Mouse (Mus musculus) T-cell, adult 2 months (primary cell): ENCODE data around the gene Lrrk1.
A peak's percentile ranks its signal among the peaks of the same experiment; 100 is the strongest.

Experiments
- DNase-seq: peaks from one replicate; pipeline ENCODE4 v3.0.0; 2022; ENCODE audit warnings: low spot score

Lrrk1 gene

DNA sequence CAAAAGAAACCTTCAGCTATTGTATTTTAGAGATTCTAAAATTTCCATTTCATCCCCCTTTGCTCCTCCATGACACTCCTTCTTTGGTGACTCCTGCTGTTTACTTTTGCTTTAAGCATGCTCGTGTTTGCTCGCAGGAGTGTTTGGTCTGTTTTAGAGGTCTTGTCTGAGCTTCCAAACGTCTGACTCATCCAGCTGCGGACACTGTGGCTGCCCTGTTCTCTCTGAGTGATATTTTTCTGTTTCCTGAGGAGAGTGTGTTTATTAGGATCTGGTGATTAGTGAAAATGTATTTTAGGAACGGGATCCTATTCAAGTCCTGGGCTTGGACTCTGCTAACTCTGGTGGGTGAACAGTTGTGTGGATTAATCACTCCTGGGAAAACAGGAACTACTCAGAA, 48.5 kb downstream of the Lrrk1 start:
- no peak for DNase-seq

DNA sequence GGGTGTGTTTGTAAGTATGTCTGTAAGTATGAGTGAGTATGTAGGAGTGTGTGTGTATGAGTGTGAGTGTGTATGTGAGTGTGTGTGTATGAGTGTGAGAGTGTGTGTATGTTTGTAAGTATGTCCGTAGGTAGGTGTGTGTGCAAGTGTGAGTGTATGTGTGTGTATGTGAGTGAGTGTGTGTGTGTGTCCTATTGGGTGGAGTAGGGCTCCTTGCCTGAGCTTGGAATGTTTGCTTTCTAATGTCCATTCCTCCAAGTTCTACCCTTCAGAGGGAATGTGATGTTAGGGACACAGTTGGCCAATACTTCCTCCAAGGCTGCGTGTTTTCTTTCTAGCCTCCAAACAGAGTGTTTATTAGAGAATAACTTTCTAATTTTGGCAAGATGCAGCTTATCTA, 51.2 kb downstream of the Lrrk1 start:
- no peak for DNase-seq

DNA sequence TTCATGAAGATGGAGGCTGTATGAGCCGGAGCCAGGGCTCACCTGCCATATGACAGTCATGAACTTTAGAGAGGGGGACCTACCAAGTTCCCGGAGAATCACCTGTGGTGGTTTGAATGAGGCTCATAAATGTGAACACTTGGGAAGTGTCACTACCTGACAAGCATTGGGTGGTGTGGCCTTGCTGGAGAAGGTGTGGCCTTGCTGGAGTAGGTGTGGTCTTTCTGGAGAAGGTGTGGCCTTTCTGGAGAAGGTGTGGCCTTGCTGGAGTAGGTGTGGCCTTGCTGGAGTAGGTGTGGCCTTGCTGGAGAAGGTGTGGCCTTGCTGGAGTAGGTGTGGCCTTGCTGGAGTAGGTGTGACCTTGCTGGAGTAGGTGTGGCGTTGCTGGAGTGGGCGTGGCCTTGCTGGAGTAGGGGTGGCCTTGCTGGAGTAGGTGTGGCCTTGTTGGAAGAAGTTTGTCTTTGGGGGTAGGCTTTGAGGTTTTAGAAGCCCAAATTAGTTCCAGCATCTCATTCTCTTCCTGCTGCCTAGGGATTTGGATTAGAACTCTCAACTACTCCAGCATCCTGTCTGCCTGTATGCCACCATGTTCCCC, 54.1 kb downstream of the Lrrk1 start:
- no peak for DNase-seq

DNA sequence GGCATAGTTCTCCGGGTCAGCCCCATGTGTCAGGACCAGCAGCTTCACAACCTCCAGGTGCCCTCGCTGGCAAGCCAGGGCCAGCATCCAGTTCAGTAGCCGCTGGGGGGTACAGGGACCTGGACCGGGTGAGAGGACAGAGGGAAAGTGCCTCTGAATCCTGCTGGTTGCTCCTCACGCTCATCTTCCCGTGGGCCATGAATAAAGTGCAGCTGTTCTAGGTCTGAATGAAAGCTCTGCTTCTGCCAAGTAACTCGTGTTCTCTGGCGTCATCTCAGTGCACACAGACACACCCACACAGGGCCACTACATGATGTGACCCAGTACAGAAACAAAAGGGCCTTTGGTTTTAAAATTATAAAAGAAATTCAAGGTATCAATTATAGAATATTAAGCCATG, 55.8 kb downstream of the Lrrk1 start:
- DNase-seq = no peak

DNA sequence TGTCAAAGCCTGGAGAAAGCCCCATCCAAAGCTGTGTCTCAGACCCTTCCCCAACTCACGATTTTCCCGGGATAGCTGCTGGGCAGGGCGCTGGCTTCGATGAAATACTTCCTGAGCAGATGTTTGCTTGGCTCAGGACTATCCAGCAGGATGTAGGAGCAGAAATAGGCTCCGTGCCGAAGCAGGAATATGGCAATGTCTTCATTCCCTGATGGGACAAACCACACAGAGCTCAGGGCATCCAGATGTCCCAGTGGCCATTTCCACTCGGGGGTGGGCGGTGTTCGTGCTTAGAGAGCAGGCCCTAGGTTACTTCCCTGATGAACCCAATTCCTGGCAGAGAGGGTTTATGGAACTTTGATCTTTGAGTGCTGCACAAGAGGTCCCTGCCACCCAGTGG, 57.5 kb downstream of the Lrrk1 start:
- DNase-seq = no peak

DNA sequence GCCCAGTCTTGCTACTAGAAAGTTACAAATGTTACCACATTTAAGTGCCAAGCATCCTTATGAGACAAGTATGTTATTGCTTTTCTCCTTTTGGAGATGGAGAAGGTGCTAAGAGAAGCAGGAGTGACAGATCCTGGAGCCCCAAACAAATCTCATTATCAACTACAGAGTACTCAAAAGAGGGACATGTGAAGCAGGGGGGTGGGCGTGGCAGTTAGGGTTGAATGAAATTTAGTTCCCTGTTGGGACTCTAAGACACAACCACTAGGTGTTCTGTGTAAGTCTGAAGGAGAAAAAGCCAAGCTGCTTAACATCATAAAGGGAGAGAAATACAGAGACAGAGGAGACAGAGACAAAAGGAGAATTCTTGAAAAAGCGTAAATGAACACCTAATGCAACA, 60.6 kb downstream of the Lrrk1 start:
- no peak for DNase-seq

DNA sequence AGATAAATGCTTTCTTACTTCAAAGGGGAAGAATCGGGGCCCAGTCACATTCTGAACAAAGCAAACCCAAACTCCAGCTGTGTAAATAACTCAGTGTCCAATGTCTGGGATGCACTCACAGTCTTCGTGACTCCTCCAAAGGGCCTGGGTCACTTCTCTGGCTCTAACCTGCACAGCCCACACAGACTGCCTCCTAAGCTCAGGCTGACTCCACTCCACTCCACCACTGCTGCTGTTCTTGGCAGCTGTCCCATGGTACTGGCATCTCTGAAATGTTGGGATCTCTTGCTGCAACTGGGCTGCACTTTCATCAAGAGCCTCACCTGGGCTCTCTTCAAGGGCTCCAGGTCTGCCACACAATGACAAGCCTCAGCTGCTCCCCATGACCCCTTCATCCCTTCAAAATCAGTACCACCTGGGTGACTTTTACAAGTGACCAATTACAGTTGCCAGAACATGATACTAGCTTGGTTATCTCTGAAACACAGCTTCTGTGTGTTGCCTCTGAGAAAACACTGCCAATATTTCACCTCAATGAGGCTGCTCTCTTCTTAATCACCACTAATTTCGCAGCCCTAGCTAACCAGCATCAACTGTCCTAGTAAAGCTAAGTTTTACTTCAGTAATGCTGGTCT, 62.6 kb downstream of the Lrrk1 start:
- DNase-seq = no peak

DNA sequence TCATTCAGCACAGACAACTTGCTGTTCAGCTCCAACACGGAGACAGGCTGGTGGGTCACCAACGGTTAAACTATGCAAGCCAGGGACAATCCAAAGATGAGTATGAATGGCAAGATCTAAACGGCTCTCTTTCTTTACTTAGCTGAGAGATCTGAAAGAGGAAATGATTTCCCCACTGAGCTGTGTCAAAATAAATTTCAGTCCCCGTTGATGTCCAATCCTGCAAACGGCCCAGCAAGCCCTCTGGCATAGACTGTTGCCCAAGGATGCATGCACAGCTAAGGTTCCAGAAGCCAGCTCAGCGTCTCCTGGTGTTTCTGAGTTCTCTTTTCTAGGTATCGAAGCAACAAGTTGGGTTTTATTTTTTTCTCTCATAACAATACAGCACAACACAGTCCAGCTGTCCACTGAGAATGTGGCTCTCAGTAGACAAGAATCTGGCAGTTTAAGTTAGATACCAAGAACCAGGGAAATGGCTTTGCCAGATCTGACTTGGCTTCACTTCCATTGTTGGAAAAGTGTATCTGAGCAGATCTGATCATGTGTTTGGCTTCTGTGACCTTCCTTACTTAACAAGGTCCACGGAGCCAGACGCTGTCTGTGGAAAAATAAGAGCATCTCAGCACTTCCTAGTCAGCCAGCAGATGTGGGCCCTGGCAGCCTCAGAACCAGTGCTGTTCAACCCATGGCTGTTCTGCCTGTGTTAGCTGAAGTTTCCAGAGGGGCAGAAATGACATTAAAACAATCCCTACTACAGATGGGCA, 64.7 kb downstream of the Lrrk1 start:
- DNase-seq = no peak

DNA sequence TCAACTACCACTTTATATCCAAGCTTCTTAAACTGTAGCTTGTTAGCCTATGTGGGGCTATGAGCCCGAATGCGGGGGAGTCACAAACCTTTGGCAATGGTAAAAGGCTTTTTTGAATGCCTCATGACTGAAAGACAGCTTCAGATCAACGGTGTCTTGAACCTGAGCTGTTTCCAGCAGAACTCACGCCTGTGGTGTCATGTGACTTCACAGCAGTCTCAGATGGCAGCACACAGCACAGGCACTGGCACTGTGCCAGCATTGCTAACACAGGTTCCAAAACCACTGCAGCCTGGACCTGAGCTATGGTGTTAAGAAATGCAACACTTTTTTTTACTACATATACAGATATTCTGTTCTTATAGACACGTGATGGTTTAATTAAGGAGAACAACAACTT, 67.2 kb downstream of the Lrrk1 start:
- no peak for DNase-seq

DNA sequence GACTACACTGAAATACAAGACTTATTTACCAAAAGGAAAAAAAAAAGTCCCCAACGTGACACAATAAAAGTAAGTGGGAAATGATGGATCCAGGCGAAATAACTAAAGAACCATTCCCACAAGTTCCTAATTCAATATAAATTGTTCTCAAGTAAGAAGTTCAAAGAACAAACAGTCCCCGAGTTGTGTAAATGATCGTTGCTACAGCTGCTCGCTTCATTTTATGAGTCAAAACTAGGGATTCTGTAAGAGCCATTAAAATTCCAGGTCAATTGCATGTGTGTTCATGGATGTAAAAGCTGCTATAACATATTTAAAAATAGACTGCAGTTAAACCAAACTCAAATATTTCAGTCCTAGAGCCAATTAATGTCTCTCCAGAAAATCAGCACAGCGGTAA, 70.0 kb downstream of the Lrrk1 start:
- DNase-seq = no peak

DNA sequence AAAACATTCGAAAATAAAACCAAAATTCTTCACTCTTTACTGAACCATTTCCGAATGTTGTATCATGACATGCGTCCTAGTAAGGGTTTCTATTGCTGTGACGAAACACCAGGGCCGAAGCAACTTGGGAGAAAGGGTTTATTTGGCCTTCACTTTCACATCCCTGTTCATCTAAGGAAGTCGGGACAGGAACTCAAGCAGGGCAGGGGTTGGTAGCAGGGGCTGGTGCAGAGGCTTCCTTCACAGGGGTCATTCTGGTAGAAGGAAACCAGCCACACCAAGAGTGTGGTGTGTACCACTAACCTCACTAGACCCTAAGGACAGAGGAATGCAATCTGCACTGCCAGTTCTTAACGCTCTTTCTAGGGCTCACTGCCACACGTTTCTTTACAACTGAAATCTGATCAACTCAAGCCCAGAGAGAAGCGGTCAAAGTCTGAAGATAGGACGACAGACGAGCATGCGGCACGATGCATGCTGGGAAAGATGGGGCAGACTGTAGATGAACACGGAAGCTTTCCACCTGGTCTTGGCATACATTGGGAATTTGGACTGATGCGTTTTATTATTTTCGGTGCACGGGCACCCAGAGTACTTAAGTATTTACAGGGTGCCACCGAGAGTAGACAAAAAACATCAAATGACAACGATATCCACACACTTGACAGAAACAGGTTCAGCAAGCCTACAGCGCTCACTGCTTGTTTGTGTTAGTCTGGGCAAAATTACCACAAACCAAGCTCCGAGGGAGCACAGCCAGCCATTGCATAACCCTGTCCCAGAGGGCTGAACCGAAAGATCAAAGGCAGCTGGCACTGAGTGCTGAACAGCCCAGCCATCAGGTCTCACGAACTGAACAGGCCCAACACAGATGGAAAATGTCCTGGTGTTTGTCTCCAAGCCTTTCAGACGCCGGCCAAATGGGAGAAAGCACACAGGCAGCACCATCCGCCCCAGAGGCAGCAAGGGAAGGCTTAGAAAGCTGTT, 77.2 kb downstream of the Lrrk1 start:
- DNase-seq = no peak

DNA sequence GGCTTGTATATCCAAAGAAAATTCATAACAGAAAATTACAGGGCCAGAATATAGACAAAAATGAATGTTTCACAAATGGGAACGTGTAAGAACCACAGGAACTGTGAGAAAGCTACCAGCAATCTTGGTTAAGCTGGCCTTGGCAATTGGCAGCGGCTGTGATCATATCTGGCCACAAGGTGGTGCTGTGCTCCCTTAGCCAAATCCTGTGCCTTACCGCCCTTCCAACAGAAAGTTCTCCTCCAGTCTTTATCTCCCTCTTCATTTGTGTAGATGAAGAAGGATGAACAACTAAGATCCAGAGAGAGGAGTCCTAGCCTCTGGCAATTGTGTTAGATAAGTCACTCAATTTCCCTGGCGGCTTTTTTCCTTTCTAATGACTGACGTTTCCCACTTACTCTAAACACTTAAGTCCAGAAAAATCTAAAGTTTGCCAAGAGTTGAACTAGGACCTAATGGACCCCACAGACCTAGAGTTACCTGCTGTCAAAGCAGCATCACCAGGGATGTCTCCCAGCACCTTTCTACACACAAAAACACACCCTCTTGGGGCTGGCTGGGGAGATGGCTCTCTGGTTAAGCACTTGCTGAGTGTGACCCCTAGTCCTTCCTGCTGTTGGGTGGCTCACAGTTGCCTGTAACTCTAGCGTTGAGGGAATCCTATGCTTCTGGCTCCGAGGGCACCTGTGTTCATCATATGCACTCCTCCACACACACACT, 78.0 kb downstream of the Lrrk1 start:
- DNase-seq = peak; percentile 16

DNA sequence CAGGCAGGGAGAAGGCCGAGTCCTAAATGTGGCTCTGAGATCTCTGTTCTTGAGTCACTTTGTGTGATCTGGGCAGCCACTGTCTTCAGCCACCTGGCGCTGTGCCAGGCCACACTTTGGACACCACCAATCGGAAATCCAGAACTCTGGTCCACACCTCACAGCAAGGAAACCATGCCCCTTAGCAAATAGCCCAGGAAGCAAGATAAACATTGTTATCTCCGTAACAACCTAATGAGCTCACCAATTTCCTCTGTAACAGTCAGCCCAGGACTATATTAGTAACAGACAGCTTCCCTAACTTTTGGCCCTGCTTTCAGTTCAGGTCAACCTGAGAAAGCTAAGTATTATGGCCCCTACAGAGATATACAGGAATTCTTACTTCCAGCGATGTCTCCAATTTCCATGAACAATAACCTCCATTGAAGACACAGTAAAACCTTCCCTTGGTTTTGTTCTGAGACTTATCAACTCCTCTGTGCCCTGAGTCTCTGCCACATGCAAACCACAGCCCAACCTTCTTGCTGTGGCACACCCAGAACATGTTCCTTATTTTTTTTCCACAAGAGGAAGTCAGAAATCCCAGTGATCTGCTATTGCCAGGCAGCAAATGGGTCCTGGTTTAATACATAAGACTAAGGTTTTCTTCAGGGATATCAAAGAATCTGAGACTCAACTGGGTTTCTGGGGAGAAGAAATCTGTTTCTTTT, 78.8 kb downstream of the Lrrk1 start:
- DNase-seq = no peak

DNA sequence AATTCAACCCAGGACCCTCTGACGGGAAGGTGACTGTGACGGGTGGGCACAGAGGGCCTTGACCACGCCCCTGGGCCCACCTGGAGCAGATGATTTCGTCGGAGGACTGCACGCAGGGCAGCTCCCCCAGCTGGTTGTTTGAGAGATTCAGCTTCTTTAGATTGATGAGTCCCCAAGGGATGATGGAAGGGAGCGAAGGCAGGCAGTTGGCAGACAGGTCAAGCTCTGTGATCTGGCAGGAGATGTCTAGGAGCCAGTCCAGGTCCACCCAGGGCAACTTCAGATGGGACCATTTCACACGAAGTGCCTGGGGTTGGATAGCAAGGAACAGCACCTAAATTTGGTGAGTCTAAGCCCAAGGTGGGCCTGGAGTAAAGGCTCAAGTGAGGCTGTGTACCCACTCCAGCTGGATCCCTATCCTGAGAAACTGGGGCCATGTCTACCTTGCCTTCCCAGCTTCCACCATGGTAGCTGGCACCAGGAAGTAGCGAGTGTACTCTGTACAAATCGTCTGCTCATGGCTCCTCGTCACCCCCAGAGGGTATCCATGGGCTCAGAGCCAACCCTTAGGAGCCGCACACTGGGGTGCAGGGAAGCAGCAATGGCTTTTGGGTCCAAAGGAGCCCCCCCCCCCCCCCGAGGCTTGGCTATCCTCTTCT, 79.4 kb downstream of the Lrrk1 start:
- no peak for DNase-seq

DNA sequence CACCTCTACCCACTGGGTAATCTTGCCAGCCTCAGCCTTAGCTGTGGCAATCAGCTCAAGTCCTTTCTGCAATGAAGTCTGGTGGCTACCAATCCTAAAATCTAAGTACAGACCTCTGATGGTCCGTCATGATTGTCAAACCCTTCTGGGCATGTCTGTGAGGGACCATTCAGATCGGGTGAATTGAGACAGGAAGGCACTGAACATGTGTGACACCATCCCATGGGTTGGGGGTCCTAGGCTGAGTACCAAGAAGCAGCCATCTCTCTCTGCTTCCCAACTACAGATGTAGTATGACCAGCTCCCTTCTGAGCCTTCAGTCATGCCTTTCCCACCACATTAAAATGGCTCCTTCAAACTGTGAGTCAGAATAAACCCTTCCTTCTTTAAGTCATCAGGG, 80.4 kb downstream of the Lrrk1 start:
- DNase-seq = no peak

DNA sequence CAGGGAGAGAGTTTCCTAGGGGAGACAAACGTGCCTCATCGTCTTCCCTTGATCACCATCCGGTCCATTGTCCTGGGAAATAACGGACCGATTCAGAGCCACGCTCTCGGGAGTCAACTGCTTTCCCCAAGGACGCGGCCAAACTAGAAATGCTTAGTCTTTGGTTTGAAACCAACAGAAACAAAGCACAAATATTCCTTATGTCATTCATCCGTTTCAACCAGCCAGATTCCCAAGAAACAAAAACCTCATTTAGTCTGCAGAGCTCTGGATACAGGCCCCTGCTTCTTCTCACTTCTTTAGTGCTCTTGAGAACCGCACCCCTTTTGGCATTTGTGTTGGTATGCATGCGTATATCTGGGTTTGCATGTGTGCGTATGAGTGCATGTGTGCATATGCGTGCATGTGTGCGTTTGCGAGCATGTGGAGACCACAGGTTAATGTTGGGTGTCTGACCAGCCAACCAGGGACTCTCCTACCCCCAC, 82.4 kb downstream of the Lrrk1 start:
- no peak for DNase-seq

DNA sequence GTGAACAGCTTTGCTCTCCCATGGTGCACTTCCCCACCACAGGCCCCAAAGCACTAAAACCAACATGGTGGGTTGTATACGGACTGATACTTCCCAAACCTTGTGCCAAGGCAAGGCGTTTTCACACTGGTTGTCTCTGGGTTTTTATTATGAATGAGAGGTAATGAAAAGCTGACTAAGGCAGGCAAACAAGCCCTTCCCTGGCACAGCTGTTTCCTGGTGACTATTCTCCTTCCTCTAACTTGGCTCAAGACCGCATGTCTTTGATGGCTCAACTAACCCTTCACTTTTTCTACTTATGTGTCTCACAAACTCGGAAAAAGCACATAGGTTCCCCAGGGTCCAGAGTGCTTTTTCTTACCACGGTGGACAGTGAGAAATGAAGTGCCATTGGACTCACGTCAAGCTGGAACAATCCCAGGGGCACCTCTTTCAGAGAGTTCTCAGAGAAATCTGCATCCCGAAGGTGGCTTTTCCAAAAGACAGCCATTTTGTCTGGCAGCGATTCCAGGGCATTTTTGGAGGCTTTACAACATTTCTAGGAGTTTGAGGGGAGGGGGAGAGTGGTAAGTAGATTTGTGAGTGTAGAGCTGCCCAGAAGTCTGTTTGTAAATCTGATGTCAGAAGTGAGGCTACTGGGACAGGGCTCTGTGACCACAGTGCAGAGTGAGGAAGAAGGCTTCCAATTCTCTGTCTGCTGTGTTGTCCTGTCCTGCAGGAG, 83.0 kb downstream of the Lrrk1 start:
- no peak for DNase-seq

DNA sequence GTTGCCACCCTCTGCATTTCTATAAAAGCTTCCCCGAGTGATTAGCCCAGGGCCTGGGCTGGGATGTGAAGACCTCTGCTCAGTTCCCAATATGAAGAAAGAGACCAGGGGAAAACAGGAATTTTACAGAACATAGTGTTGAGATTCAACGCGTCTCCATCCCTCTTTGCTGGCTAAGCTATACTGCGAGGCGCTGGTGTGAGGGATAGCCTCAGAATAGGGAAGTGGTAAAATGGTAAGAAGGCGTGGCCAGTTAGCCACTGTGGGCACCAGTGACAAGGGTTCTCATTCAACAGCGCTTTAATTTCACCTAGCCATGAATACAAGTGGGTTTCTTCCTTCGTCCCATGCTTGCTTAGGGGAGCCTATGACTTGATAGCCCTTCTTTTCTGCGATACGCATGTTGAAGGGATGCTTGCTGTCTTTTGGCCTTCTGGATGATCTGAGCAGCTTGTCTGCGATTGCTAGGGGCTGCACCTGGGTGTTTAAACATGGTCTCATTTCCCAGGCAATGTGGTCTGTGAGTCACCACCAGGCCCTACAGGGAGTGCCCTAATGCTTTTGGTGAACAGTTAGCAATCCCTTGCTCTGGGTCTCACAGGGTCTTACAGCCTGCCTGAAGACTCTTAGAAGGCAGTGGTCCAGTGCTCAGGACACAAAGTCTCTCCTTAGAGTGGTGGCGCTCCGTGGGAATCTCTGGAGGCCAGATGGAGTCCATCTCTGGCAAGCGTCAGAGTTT, 84.1 kb downstream of the Lrrk1 start:
- DNase-seq = no peak

DNA sequence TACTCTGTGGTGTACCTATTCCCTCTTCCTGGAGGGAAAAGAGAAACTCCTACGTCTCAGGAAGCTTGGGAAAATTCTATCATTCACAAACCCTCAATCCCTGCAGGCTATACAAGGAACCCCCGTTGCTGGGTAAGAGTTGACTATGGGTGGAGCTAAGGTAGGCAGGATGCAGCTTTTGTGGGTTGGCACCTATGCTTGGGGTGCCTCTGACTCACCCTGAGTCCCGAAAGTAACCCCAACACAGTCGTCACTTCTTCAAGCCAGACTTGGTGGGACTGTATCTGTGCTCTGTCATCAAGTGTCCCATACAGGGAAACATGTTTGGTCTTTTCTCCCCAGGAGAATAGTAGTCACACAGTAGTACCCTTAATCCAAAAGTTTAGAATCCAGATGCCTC, 86.7 kb downstream of the Lrrk1 start:
- peak; percentile 4 for DNase-seq
